Mouse (Mus musculus): ENCODE results near the gene Rsrc2. TPM values are rescaled to one million over a fixed set of nuclear protein-coding genes. Genes with fewer than 3 reads are reported as not detected.

Rsrc2 gene
- polyA plus RNA-seq, 1 experiment from 2014 or later = 35.2 TPM

DNA sequence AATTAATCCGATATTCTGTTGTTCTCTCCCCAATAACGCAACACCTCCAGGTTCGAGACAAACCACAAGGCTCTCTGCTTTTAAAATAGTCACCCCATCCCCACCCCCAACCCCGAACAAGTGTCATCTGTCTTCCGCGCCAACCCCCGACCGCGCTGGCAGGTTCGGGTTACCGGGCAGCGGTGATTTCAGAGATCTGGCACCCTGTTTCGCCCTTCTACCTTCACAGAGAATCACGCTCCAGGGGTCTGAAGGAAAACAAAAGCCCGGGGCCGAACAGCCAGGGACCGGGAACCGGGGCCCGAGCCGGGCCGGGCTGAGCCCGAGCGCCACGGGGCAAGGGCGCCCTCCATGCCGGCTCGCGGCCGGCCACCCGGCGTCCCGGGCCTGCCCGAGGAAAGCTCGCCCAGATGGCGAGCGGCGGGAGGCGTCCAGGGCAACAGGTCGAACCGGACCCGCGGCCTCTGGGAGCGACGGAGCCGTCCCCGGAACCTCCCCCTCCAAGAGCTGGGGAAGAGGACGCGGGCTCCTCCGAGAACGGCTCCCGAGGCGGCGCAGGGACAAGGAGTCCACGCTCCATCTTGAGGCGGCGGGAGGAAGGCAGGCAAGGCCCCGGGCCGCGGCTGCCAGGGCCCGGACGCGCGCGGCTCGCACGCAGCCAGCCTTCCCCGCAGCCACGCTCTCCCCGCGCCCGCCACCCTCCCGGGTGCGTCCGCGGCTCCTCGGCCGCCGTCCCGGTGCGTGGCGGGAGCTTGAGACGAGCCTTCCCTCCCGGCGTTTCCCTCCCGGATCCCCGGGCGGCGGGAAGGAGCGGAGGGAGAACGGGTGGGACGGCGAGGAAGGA, 65.6 kb downstream of the Rsrc2 start:
- H3K4me1 ChIP-seq (ENCODE audit: control insufficient read depth, low read depth, low read length) = peaks cover 22% of the 10 kb centered on the region
- H3K27me3 ChIP-seq (ENCODE audit: control insufficient read depth, insufficient read depth, low read depth, low read length) = peaks cover 5% of the 10 kb centered on the region
- peak; percentile 70 for ATAC-seq (ENCODE audit: low read depth)
- H3K4me3 ChIP-seq (ENCODE audit: low read depth, low read length) = peak overlapping the region; percentile 81
- peak overlapping the region; percentile 69 for H3K27ac ChIP-seq (ENCODE audit: low read length)
- H3K36me3 ChIP-seq (ENCODE audit: control insufficient read depth, insufficient read depth) = no peaks in the 10 kb centered on the region
- H3K9me3 ChIP-seq (replicated peaks; ENCODE audit: control insufficient read depth, low read length) = no peaks in the 10 kb centered on the region
- peak overlapping the region; percentile 81 for H3K9ac ChIP-seq (ENCODE audit: low read depth, low read length)
- under 1% methylated on average over 84 of the region's 92 CpGs for WGBS (ENCODE audit: insufficient replicate concordance)
- H3K4me2 ChIP-seq (ENCODE audit: low read depth, low read length) = peak overlapping the region; percentile 93

GRCm38 (mm10) chr5:123683043-123683376, 66.2 kb downstream of the Rsrc2 start:
- no peaks in the 10 kb centered on the region for H3K36me3 ChIP-seq (ENCODE audit: control insufficient read depth, insufficient read depth)
- H3K9me3 ChIP-seq (replicated peaks; ENCODE audit: control insufficient read depth, low read length) = no peaks in the 10 kb centered on the region
- no peak for ATAC-seq (ENCODE audit: low read depth)
- H3K4me2 ChIP-seq (ENCODE audit: low read depth, low read length) = peak overlapping the region; percentile 93
- peaks cover 22% of the 10 kb centered on the region for H3K4me1 ChIP-seq (ENCODE audit: control insufficient read depth, low read depth, low read length)
- peak overlapping the region; percentile 81 for H3K9ac ChIP-seq (ENCODE audit: low read depth, low read length)
- H3K27me3 ChIP-seq (ENCODE audit: control insufficient read depth, insufficient read depth, low read depth, low read length) = peaks cover 5% of the 10 kb centered on the region
- H3K4me3 ChIP-seq (ENCODE audit: low read depth, low read length) = peak overlapping the region; percentile 81
- WGBS (ENCODE audit: insufficient replicate concordance) = 3% methylated on average over 6 of the region's 6 CpGs
- no peak overlapping the region; the same call in 1 of the 2 replicates for H3K27ac ChIP-seq (ENCODE audit: low read length)

- H3K9ac ChIP-seq (ENCODE audit: low read depth, low read length) = no peak overlapping the region
- H3K4me3 ChIP-seq (ENCODE audit: low read depth, low read length) = no peak overlapping the region; the same call in 1 of the 2 replicates
- H3K4me1 ChIP-seq (ENCODE audit: control insufficient read depth, low read depth, low read length) = peaks cover 22% of the 10 kb centered on the region
- WGBS (ENCODE audit: insufficient replicate concordance) = 18% methylated on average over 4 of the region's 4 CpGs
- H3K27ac ChIP-seq (ENCODE audit: low read length) = 0 out of 2 replicates have a peak overlapping the region, but pooled peaks have one; percentile 16
- H3K9me3 ChIP-seq (replicated peaks; ENCODE audit: control insufficient read depth, low read length) = no peaks in the 10 kb centered on the region
- peak overlapping the region; percentile 93 for H3K4me2 ChIP-seq (ENCODE audit: low read depth, low read length)
- no peaks in the 10 kb centered on the region for H3K36me3 ChIP-seq (ENCODE audit: control insufficient read depth, insufficient read depth)
- H3K27me3 ChIP-seq (ENCODE audit: control insufficient read depth, insufficient read depth, low read depth, low read length) = peaks cover 5% of the 10 kb centered on the region
- no peak for ATAC-seq (ENCODE audit: low read depth)
These were observed 66.8 kb downstream of the Rsrc2 start for GRCm38 (mm10) chr5:123682372-123682771.

DNA sequence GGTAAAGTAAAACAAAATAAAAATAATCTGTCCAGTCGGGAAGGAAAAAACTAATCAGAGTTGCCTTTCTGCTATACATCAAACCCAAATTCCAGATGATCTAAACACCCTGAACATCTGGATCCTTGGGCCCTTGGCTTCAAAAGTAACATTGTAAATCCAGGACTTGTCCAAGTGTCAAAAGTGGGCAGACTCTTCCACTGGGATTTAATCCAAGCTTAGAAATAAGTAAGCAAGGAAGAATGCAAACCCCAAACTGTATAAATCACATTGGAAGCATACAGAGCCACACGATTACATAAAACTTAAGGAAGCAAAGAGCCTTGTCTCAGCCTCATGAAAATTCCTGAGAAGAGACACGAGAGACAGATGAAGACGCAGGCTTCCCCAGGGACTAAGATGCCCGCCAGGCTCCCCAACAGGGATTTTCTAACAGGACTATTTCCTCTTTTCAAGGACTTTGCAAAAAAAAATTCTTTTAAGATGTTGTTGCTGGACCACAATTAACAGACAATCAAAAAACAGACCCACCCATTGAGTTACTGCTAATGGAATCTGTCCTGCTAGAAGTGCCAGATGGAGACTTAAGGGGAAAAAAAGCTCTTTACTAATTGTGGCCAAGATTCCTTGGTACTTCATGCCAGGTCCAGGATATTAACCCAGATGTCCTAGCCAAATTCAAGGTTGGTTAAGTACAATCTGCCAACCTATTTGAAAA, 69.5 kb downstream of the Rsrc2 start:
- WGBS (ENCODE audit: insufficient replicate concordance) = 67% methylated on average over 5 of the region's 5 CpGs

GRCm38 (mm10) chr5:123679106-123679505, 70.1 kb downstream of the Rsrc2 start:
- Histone ChIP-seq H3K4me3 (ENCODE audit: low read depth, low read length) (no peak overlapping the region), H3K36me3 (ENCODE audit: control insufficient read depth, insufficient read depth) (no peaks in the 10 kb centered on the region), H3K4me1 (ENCODE audit: control insufficient read depth, low read depth, low read length) (peaks cover 20% of the 10 kb centered on the region), H3K9ac (ENCODE audit: low read depth, low read length) (no peak overlapping the region), H3K27me3 (ENCODE audit: control insufficient read depth, insufficient read depth, low read depth, low read length) (no peaks in the 10 kb centered on the region), H3K4me2 (ENCODE audit: low read depth, low read length) (no peak overlapping the region), H3K27ac (ENCODE audit: low read length) (no peak overlapping the region), H3K9me3 (replicated peaks; ENCODE audit: control insufficient read depth, low read length) (no peaks in the 10 kb centered on the region)
- ATAC-seq (ENCODE audit: low read depth) = no peak
- 51% methylated on average over 3 of the region's 3 CpGs for WGBS (ENCODE audit: insufficient replicate concordance)

More for the DNA sequence above, 69.5 kb downstream of the Rsrc2 start:
- Histone ChIP-seq H3K27ac (ENCODE audit: low read length) (no peak overlapping the region), H3K9me3 (replicated peaks; ENCODE audit: control insufficient read depth, low read length) (no peaks in the 10 kb centered on the region), H3K4me1 (ENCODE audit: control insufficient read depth, low read depth, low read length) (peaks cover 21% of the 10 kb centered on the region), H3K9ac (ENCODE audit: low read depth, low read length) (no peak overlapping the region), H3K27me3 (ENCODE audit: control insufficient read depth, insufficient read depth, low read depth, low read length) (peaks cover under 1% of the 10 kb centered on the region; the same call in 1 of the 2 replicates), H3K36me3 (ENCODE audit: control insufficient read depth, insufficient read depth) (no peaks in the 10 kb centered on the region), H3K4me3 (ENCODE audit: low read depth, low read length) (no peak overlapping the region), H3K4me2 (ENCODE audit: low read depth, low read length) (no peak overlapping the region)
- ATAC-seq (ENCODE audit: low read depth) = no peak

Other genes starting within 250 kb of the Rsrc2 start
- gene B3gnt4, start 239.0 kb downstream of the Rsrc2 start, polyA plus RNA-seq (2015; fragmentation: Nextera tagmentation; extraction: Ambion mirVana) = 0.11 TPM in 1 of 2 replicates, not detected in the other
- gene Diablo, start 225.2 kb downstream of the Rsrc2 start, polyA plus RNA-seq (2015; fragmentation: Nextera tagmentation; extraction: Ambion mirVana) = 49.1 TPM in 2 replicates
- 0.06 and 0.28 TPM in 2 replicates for gene Gm49027, start 223.9 kb downstream of the Rsrc2 start, polyA plus RNA-seq (2015; fragmentation: Nextera tagmentation; extraction: Ambion mirVana)
- 19.6 and 20.0 TPM in 2 replicates for gene Vps33a, start 176.4 kb downstream of the Rsrc2 start, polyA plus RNA-seq (2015; fragmentation: Nextera tagmentation; extraction: Ambion mirVana)
- gene Clip1, start 64.8 kb downstream of the Rsrc2 start, polyA plus RNA-seq (2015; fragmentation: Nextera tagmentation; extraction: Ambion mirVana) = 10.7 and 11.0 TPM in 2 replicates
- gene Zcchc8, start 28.3 kb downstream of the Rsrc2 start, polyA plus RNA-seq (2015; fragmentation: Nextera tagmentation; extraction: Ambion mirVana) = 27.0 and 27.7 TPM in 2 replicates
- gene Kntc1, start 302 bp upstream of the Rsrc2 start, polyA plus RNA-seq (2015; fragmentation: Nextera tagmentation; extraction: Ambion mirVana) = 23.2 and 23.9 TPM in 2 replicates
- 0.28 and 0.45 TPM in 2 replicates for gene Hcar2, start 116.1 kb upstream of the Rsrc2 start, polyA plus RNA-seq (2015; fragmentation: Nextera tagmentation; extraction: Ambion mirVana)
- 0.08 and 0.15 TPM in 2 replicates for gene Hcar1, start 130.6 kb upstream of the Rsrc2 start, polyA plus RNA-seq (2015; fragmentation: Nextera tagmentation; extraction: Ambion mirVana)
- gene Denr, start 157.8 kb upstream of the Rsrc2 start, polyA plus RNA-seq (2015; fragmentation: Nextera tagmentation; extraction: Ambion mirVana) = 37.6 and 40.6 TPM in 2 replicates
- 1.3 and 1.7 TPM in 2 replicates for gene Gm43518, start 178.0 kb upstream of the Rsrc2 start, polyA plus RNA-seq (2015; fragmentation: Nextera tagmentation; extraction: Ambion mirVana)
- 2.2 and 2.4 TPM in 2 replicates for gene Ccdc62, start 181.3 kb upstream of the Rsrc2 start, polyA plus RNA-seq (2015; fragmentation: Nextera tagmentation; extraction: Ambion mirVana)
- 12.4 and 16.3 TPM in 2 replicates for gene Hip1r, start 224.2 kb upstream of the Rsrc2 start, polyA plus RNA-seq (2015; fragmentation: Nextera tagmentation; extraction: Ambion mirVana)

Measured in liver, embryonic 16.5 days (tissue).